Mouse (Mus musculus): Measurements from ENCODE around the gene Tbl3.

Gene Tbl3

DNA sequence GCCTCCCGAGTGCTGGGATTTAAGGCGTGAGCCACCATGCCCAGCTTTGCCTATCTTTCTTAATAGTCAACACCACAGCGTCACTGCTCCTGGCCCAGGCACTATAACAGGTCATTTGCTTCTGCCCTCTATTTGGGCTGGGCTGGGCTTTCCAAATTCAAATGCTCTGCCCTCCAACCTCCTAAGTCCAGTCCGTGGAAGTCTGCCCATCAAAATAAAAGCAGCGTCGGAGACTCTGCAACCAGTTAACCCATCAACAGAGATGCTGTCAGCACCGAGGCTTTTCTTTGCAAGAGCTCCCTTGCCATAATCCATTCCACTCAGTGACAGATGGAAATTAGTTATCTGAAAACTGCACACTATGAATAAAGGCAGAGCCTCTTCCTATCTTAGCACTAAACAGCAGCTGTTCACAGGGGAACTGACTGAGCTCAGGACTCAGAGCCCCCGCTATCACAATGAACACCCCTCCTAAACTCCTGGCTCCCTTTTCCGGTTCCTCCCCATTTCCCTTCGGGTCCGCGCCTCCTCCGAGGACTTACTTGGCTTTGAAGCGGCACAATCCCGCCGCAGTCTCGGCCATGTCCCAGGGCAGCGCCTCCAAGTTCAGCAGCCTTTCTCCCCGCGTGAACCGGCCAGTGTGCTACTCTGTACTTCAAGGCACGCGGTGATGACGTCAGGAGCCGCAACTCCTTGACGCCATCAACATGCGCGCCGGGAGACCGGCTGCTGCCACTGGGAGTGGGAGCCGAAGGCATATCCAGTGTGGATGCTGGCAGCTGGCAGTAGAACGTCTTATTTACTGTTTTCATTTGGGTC, at the start of gene Tbl3:
Tbl3 (minus strand) TSS at position 679 of the 819 bp plus-strand sequence.
- no peaks in the 10 kb centered on the region; the same call in 1 of the 2 replicates for H3K36me3 ChIP-seq (ENCODE audit: control insufficient read depth, insufficient read depth, low read length, poor library complexity, severe bottlenecking)
- no peaks in the 10 kb centered on the region for H3K27me3 ChIP-seq (ENCODE audit: control insufficient read depth, insufficient read depth, low read length, poor library complexity, severe bottlenecking)
- peak; percentile 92 for DNase-seq (ENCODE audit: low read depth, low spot score)

DNA sequence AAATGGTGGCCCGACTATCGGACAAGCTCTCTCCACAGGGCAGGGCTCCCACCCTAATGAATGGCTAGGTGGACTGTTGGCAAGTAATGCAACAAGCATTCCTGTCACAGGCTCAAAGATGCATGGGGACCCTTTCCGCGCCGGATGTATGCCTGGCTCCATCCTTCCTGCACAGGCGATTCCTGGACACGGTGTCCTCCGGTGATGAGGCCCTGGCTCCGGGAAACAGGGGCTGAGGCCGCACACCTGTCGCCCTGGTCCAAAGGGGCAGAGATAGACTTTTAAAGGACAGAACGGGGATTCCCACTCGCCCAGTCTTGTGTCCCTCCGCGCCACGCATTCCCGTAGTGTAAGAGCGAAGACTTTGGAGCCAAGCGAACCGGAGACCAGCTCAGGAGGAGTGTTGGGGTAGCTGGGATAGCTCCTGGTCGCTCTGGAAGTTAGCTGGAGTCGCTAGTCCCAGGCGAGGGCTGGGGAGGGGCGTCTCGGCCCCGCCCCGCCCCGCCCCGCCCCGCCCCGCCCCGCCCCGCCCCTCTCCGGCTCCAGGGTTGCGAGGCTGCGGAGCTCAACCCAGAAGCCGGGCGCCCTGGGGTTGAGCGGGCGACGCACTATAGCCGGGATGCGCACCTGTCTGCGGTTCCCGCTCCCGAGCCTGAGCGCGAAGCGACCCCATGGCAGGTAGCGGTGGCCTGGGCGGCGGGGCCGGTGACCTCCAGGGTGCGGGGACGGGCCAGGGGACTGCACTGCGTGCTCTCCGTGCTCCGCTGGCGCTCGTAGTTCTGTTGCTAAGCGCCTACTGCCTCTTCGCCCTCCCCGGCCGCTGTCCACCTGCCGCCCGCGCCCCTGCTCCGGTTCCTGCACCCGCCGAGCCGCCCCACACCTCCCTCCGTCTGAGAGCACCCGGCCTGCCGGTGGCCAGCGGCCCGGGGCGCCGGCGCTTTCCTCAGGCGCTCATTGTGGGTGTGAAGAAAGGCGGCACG, 45.2 kb upstream of the Tbl3 start, which contains the start of gene Hs3st6:
Hs3st6 (plus strand) TSS at position 574 of the 980 bp plus-strand sequence.
- Histone ChIP-seq H3K27me3 (ENCODE audit: control insufficient read depth, insufficient read depth, low read length, poor library complexity, severe bottlenecking) (no peaks in the 10 kb centered on the region; the same call in 1 of the 2 replicates), H3K36me3 (ENCODE audit: control insufficient read depth, insufficient read depth, low read length, poor library complexity, severe bottlenecking) (no peaks in the 10 kb centered on the region)
- DNase-seq (ENCODE audit: low read depth, low spot score) = peak; percentile 31

DNA sequence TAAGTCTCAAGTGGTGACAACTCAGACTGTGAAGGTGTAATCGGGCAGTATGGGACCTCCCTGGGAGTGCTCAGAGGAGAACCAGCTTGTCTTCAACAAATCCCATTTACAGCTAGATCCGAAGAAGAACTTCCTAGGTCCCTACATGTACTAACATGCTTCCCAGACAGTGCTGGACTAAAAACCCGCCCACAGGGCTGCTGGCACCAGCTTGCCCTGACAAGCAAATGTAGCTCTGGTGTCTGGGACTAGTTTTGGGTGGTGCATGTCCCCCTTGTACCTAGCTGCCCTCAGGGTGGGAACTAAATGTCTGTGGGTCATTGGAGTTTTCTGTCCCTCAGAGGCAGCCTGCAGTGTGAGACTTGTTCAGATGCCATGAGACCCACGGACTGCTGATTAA, 44.1 kb upstream of the Tbl3 start:
- Histone ChIP-seq H3K27me3 (ENCODE audit: control insufficient read depth, insufficient read depth, low read length, poor library complexity, severe bottlenecking) (no peaks in the 10 kb centered on the region; the same call in 1 of the 2 replicates), H3K36me3 (ENCODE audit: control insufficient read depth, insufficient read depth, low read length, poor library complexity, severe bottlenecking) (no peaks in the 10 kb centered on the region)
- DNase-seq (ENCODE audit: low read depth, low spot score) = no peak

DNA sequence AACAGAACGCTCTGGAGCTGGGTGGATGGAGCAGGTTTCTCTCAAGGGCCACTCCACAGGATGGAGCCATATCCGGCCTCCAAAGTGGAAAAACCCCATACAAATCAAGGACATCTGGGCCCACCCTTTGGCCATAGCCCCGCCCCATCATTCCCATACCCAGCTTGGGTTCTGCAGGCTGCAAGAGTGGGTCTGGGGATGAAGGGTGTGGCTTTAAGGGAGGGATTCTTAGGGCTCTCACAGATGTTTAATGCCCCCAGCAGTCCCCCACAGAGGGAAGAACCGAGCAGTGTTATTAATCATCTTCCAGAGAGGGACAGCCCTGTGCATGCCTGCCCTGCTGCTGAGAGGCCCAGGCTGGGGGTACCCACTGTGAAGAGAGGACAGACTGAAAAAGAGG, 39.5 kb upstream of the Tbl3 start:
- Histone ChIP-seq H3K36me3 (ENCODE audit: control insufficient read depth, insufficient read depth, low read length, poor library complexity, severe bottlenecking) (no peaks in the 10 kb centered on the region), H3K27me3 (ENCODE audit: control insufficient read depth, insufficient read depth, low read length, poor library complexity, severe bottlenecking) (no peaks in the 10 kb centered on the region)
- no peak for DNase-seq (ENCODE audit: low read depth, low spot score)

DNA sequence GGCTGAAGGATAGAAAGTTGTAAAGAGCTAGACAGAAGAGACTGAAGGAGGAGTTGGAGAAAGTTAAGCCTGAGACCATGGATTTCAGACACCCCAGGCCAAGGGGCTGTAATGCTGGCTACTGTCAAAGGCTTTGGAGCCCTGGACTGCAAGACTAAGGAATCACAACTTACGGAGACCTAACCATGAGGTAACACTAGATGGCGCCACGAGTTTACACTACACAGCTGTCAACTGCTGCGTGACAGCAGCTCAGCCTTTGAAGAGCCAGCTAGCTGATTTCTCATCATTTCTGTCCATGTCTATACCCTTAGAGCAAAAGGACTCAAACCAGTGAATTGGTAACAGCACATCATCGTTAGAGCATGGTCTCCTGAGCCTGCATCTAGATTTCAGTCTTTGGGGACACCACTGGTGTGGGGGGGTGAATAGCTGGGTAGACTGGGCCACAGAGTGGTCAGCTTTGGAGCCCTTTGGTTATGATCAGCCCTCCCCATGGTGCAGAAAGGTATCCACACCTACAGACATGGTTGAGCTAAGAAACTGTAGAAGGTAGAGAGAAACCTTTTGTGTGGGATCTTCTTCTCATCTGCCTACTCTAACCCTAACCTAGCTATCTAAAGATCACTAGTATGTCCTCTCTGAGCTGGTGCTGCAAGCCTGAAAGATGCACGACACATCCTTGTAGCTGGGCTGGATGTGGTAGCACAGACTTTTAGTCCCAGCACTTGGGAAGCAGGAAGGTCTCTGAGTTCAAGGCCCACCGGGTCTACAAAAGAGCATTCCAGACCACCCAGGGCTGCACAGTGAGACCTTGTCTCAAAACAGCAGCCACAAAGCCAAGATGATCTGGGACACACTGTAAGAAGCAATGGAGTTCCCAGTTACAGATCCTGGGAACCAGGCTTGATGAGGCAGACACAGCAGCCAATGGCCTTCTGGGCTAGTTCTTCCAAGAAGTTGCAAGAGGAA, 38.4 kb upstream of the Tbl3 start:
- peak; percentile 94 for DNase-seq (ENCODE audit: low read depth, low spot score)
- H3K27me3 ChIP-seq (ENCODE audit: control insufficient read depth, insufficient read depth, low read length, poor library complexity, severe bottlenecking) = no peaks in the 10 kb centered on the region
- H3K36me3 ChIP-seq (ENCODE audit: control insufficient read depth, insufficient read depth, low read length, poor library complexity, severe bottlenecking) = no peaks in the 10 kb centered on the region

DNA sequence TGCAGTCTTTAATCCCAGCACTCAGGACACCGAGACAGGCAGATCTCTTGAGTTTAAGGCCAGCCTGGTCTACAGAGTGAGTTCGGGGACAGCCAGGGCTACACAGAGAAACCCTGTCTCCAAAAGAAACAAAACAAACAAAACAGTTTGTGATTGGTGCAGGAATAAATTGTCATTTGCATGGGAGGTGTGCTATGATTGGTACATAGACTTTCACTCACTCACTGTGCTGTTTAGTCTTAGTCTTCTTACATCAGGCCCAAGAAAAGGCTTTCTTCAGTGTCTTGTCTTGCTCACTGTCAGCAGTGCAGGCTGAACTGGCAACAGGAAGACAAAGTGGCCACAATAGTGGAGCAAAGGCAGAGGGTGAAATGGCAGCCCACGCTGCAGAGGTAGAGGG, 36.9 kb upstream of the Tbl3 start:
- no peak for DNase-seq (ENCODE audit: low read depth, low spot score)
- H3K27me3 ChIP-seq (ENCODE audit: control insufficient read depth, insufficient read depth, low read length, poor library complexity, severe bottlenecking) = no peaks in the 10 kb centered on the region
- H3K36me3 ChIP-seq (ENCODE audit: control insufficient read depth, insufficient read depth, low read length, poor library complexity, severe bottlenecking) = no peaks in the 10 kb centered on the region

DNA sequence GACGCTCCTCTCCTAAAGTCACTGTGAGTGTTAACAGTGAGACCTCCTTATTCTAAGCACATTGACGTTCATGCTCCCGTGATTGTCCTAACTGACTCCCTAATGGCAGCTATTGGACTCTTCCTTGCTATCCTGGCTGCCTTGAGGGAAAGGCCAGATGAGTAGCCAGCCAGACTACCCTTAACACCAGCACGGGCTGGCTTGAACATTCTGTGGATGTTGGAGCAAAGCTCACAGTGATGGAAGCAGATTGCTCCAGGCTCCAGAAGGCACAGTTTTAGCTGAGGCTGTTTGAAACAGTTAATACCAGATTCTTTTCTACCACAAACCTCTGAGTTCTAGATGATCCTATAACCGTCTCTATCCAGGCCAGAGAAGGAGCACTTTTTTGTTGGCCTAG, 36.4 kb upstream of the Tbl3 start:
- Histone ChIP-seq H3K27me3 (ENCODE audit: control insufficient read depth, insufficient read depth, low read length, poor library complexity, severe bottlenecking) (no peaks in the 10 kb centered on the region), H3K36me3 (ENCODE audit: control insufficient read depth, insufficient read depth, low read length, poor library complexity, severe bottlenecking) (no peaks in the 10 kb centered on the region)
- DNase-seq (ENCODE audit: low read depth, low spot score) = no peak

DNA sequence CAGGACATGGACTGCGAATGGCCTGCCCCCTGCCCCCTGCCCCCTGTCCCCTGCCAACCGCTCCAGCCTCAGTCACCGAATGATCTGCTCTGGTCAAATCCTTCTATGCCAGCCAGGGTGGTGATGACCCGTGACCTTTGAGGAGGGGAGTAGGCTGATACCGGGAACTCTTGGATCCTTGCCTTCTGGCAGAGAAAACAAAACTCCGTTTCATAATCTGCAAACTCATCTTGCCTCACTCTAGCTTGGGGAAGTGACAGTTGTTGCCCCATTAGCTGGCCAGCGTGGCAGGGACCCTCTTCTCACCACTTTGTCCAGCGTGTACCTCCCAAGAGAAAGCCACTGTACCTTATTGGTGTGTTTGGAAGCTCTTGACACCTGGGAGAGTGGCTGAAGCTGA, 34.8 kb upstream of the Tbl3 start:
- DNase-seq (ENCODE audit: low read depth, low spot score) = no peak
- Histone ChIP-seq H3K36me3 (ENCODE audit: control insufficient read depth, insufficient read depth, low read length, poor library complexity, severe bottlenecking) (no peaks in the 10 kb centered on the region), H3K27me3 (ENCODE audit: control insufficient read depth, insufficient read depth, low read length, poor library complexity, severe bottlenecking) (no peaks in the 10 kb centered on the region)

DNA sequence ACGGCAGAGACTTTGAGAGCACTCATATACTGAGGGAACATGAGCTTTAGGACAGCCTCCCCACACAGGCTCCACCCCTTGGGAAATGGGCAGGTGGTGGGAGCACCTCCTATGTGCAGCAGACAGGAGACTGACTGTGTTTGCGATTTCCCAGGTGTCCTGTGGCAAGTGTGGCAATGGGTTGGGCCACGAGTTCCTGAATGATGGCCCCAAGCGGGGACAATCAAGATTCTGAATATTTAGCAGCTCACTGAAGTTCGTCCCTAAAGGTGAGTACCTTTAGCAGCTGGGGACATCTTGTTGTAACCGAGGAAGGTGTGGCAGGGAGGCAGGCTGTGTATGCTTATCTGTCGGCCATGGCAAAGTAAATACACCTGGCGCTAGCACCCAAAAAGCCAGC, 32.5 kb upstream of the Tbl3 start:
- H3K27me3 ChIP-seq (ENCODE audit: control insufficient read depth, insufficient read depth, low read length, poor library complexity, severe bottlenecking) = no peaks in the 10 kb centered on the region
- no peaks in the 10 kb centered on the region for H3K36me3 ChIP-seq (ENCODE audit: control insufficient read depth, insufficient read depth, low read length, poor library complexity, severe bottlenecking)
- no peak for DNase-seq (ENCODE audit: low read depth, low spot score)

DNA sequence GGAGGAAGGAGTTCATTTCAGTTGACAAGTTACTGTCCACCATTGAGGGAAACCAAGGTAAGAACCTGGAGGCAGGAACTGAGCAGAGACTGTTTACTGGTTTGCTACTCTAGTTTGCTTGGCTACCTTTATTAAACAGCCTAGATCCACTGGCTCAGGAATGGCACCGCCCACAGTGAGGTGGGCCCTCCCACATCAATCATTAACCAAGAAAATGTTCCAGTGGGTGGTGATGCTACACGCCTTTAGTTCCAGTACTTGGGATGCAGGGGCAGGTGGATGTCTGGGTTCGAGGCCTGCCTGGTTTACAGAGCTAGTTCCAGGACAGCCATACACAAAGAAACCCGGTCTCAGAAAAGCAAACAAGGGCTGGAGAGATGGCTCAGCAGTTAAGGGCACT, 30.8 kb upstream of the Tbl3 start:
- Histone ChIP-seq H3K27me3 (ENCODE audit: control insufficient read depth, insufficient read depth, low read length, poor library complexity, severe bottlenecking) (no peaks in the 10 kb centered on the region), H3K36me3 (ENCODE audit: control insufficient read depth, insufficient read depth, low read length, poor library complexity, severe bottlenecking) (no peaks in the 10 kb centered on the region)
- DNase-seq (ENCODE audit: low read depth, low spot score) = no peak

DNA sequence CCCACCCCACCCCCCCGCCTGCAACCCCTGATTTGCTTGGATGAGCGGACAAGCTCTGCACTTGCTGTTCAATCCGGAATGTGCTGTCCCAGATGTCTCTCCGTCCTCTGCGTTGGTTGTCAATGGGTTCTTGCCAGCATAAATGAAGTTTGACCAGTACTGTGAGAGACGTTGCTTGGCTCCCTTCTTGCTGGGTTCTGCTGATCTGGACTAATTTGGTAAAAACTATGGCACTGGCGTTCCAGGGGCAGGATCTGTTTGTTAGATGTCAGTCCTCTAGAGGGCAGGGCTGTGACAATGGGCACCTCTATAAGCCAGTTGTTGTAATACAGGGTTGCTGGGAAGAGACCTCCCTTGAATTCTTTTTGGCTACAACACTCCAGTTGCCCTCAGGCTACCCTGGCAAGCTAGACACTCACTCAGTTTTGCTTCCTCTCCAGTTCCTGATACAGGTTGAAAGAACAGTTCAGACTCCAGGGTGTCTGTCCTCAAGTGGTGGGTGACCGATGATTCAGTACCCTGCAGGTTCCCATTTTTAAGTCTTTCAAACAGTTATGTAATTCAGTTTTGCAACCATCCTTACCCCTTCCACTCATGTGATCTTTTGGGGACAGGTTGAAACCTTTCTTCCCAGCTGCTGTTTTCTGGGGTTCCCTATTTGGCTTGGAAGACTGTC, 29.8 kb upstream of the Tbl3 start:
- Histone ChIP-seq H3K36me3 (ENCODE audit: control insufficient read depth, insufficient read depth, low read length, poor library complexity, severe bottlenecking) (no peaks in the 10 kb centered on the region), H3K27me3 (ENCODE audit: control insufficient read depth, insufficient read depth, low read length, poor library complexity, severe bottlenecking) (no peaks in the 10 kb centered on the region)
- no peak for DNase-seq (ENCODE audit: low read depth, low spot score)

DNA sequence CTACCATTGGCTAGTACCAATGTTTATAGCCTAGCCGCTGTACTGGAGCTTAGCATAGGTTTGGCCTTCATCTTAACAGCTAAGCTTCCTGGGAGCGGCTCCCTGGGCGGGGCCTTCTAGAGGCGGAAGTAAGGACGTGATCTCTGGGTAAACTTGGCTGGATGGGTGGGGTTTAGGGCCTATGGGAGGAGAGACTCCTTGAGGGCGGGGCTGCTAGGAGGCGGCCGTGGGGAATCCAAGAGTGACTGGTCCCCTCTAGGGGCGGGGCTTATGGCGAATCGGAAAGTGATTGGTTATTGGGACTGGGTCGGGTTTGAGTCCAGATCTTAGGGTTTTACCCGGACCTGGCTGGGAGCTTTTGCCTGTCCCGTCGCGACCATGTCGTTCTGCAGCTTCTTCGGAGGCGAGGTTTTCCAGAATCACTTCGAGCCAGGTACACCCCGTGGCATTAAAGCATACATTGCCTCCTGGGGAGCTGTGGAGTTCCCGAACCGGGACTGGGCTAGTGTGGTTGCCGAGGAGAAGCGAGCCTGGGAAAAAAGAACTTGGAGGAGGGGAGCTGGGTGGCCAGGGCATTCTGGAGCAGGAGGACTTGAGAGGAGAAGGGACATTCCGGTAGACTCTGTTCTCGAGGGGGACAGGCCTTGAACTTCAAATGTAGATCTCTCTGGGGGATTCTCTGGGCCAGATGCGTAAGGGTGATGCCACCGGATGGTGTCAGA, 29.0 kb upstream of the Tbl3 start, which contains the start of gene Msrb1:
Msrb1 (plus strand) TSS at position 313 of the 722 bp plus-strand sequence.
- no peaks in the 10 kb centered on the region for H3K27me3 ChIP-seq (ENCODE audit: control insufficient read depth, insufficient read depth, low read length, poor library complexity, severe bottlenecking)
- peak; percentile 95 for DNase-seq (ENCODE audit: low read depth, low spot score)
- H3K36me3 ChIP-seq (ENCODE audit: control insufficient read depth, insufficient read depth, low read length, poor library complexity, severe bottlenecking) = no peaks in the 10 kb centered on the region

DNA sequence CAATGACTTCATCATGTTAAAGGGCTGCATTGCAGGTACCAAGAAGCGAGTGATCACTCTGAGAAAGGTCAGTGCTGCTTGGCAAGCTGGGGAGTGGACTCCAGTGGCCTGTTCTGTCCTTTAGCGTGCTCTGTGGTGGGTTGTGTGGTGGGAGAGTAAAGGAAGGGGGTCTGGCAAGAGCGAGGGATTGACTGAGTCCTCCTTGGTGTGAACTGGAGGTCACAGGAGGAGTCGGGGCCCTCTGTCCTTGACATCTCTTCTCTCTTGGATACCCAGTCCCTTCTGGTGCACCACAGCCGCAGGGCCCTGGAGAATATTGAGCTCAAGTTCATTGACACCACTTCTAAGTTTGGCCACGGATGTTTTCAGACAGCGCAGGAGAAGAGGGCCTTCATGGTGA, 28.0 kb upstream of the Tbl3 start:
- Histone ChIP-seq H3K27me3 (ENCODE audit: control insufficient read depth, insufficient read depth, low read length, poor library complexity, severe bottlenecking) (no peaks in the 10 kb centered on the region), H3K36me3 (ENCODE audit: control insufficient read depth, insufficient read depth, low read length, poor library complexity, severe bottlenecking) (no peaks in the 10 kb centered on the region)
- DNase-seq (ENCODE audit: low read depth, low spot score) = no peak
